Mouse (Mus musculus) urinary bladder, adult 2 months (tissue): ENCODE measurements around the gene Lrrc23. TPM values are rescaled to one million over a fixed set of nuclear protein-coding genes. Genes with fewer than 3 reads are reported as not detected.
A peak's percentile ranks its signal among the peaks of the same experiment; 100 is the strongest.

ENCODE experiments used
- DNase-seq: peaks from one replicate; pipeline ENCODE4 v3.0.0; 2022; ENCODE audit warnings: low spot score
- polyA plus RNA-seq: library from polyadenylated mRNA; depleted of rRNA; stranded (reverse); fragments of >200 nt; gene quantifications from 2 replicates; pipeline ENCODE4 v1.2.3, GENCODE M21; 2012; rRNA removed

Lrrc23 gene
- polyA plus RNA-seq, 1 experiment: 1.2 TPM

GRCm38 (mm10) chr6:124741842-124742241 lies 37.7 kb downstream of the Lrrc23 start:
- no peak for DNase-seq

- peak; percentile 81 for DNase-seq
Measured at GRCm38 (mm10) chr6:124740888-124741761, 38.4 kb downstream of the Lrrc23 start, which contains the start of gene Grcc10. TSS of gene Grcc10 (minus strand) at chr6:124741374.

GRCm38 (mm10) chr6:124740211-124740887 lies 39.2 kb downstream of the Lrrc23 start:
- DNase-seq: no peak

GRCm38 (mm10) chr6:124739231-124739796 lies 40.2 kb downstream of the Lrrc23 start:
- DNase-seq: no peak

GRCm38 (mm10) chr6:124738511-124739023 lies 41.0 kb downstream of the Lrrc23 start, which contains the start of gene Ptpn6:
TSS of gene Ptpn6 (minus strand) at chr6:124738714.
- DNase-seq: peak; percentile 56

GRCm38 (mm10) chr6:124737040-124737439 lies 42.5 kb downstream of the Lrrc23 start:
- no peak for DNase-seq

GRCm38 (mm10) chr6:124734417-124734816 lies 45.1 kb downstream of the Lrrc23 start:
- DNase-seq: no peak

GRCm38 (mm10) chr6:124732476-124733370 lies 46.8 kb downstream of the Lrrc23 start:
- DNase-seq: no peak

- no peak for DNase-seq
Measured at GRCm38 (mm10) chr6:124731038-124731437, 48.5 kb downstream of the Lrrc23 start.

- DNase-seq: no peak
Measured at GRCm38 (mm10) chr6:124729850-124730705, 49.4 kb downstream of the Lrrc23 start.

GRCm38 (mm10) chr6:124728621-124729020 lies 50.9 kb downstream of the Lrrc23 start:
- no peak for DNase-seq

- DNase-seq: no peak
Measured at GRCm38 (mm10) chr6:124724472-124724871, 55.1 kb downstream of the Lrrc23 start.

- no peak for DNase-seq
Measured at GRCm38 (mm10) chr6:124723541-124723940, 56.0 kb downstream of the Lrrc23 start.

GRCm38 (mm10) chr6:124722876-124723473 lies 56.6 kb downstream of the Lrrc23 start:
- DNase-seq: no peak

GRCm38 (mm10) chr6:124720904-124721303 lies 58.6 kb downstream of the Lrrc23 start:
- no peak for DNase-seq

Other genes starting within 250 kb of the Lrrc23 start
- gene C1s1, start 237.4 kb downstream of the Lrrc23 start, polyA plus RNA-seq: 327 and 369 TPM in 2 replicates
- gene C1rb, start 209.4 kb downstream of the Lrrc23 start, polyA plus RNA-seq: 0.08 and 0.09 TPM in 2 replicates
- gene C1s2, start 143.6 kb downstream of the Lrrc23 start, polyA plus RNA-seq: 0.52 and 0.57 TPM in 2 replicates
- 84.5 and 91.6 TPM in 2 replicates for gene Lpcat3, start 116.7 kb downstream of the Lrrc23 start, polyA plus RNA-seq
- 73.3 and 84.5 TPM in 2 replicates for gene Emg1, start 67.5 kb downstream of the Lrrc23 start, polyA plus RNA-seq
- gene Phb2, start 67.4 kb downstream of the Lrrc23 start, polyA plus RNA-seq: 111 and 120 TPM in 2 replicates
- gene Ptpn6, start 41.0 kb downstream of the Lrrc23 start, polyA plus RNA-seq: 17.0 and 18.2 TPM in 2 replicates
- 214 and 229 TPM in 2 replicates for gene Grcc10, start 38.4 kb downstream of the Lrrc23 start, polyA plus RNA-seq
- not detected in 2 replicates for gene Gm45234, start 23.7 kb downstream of the Lrrc23 start, polyA plus RNA-seq
- gene Atn1, start 23.2 kb downstream of the Lrrc23 start, polyA plus RNA-seq: 11.3 and 32.9 TPM in 2 replicates
- 20.8 and 23.4 TPM in 2 replicates for gene Eno2, start 10.1 kb downstream of the Lrrc23 start, polyA plus RNA-seq
- 22.3 and 24.4 TPM in 2 replicates for gene Spsb2, start 28.9 kb upstream of the Lrrc23 start, polyA plus RNA-seq
- 322 and 324 TPM in 2 replicates for gene Tpi1, start 34.6 kb upstream of the Lrrc23 start, polyA plus RNA-seq
- 68.8 and 73.6 TPM in 2 replicates for gene Usp5, start 49.8 kb upstream of the Lrrc23 start, polyA plus RNA-seq
- gene Cdca3, start 49.8 kb upstream of the Lrrc23 start, polyA plus RNA-seq: 5.0 and 5.5 TPM in 2 replicates
- 0.21 and 0.32 TPM in 2 replicates for gene Gnb3, start 60.5 kb upstream of the Lrrc23 start, polyA plus RNA-seq
- 74.5 and 82.9 TPM in 2 replicates for gene P3h3, start 78.0 kb upstream of the Lrrc23 start, polyA plus RNA-seq
- 0.94 and 0.99 TPM in 2 replicates for gene Gpr162, start 84.3 kb upstream of the Lrrc23 start, polyA plus RNA-seq
- gene Cd4, start 108.5 kb upstream of the Lrrc23 start, polyA plus RNA-seq: 1.3 and 2.1 TPM in 2 replicates
- gene Lag3, start 132.0 kb upstream of the Lrrc23 start, polyA plus RNA-seq: 1.3 and 1.9 TPM in 2 replicates
- gene Ptms, start 140.4 kb upstream of the Lrrc23 start, polyA plus RNA-seq: 807 and 1,011 TPM in 2 replicates
- gene Mlf2, start 151.7 kb upstream of the Lrrc23 start, polyA plus RNA-seq: 273 and 291 TPM in 2 replicates
- 162 and 183 TPM in 2 replicates for gene Cops7a, start 185.8 kb upstream of the Lrrc23 start, polyA plus RNA-seq
- gene Pianp, start 217.0 kb upstream of the Lrrc23 start, polyA plus RNA-seq: 19.3 and 24.4 TPM in 2 replicates
- 42.8 and 43.1 TPM in 2 replicates for gene Zfp384, start 229.4 kb upstream of the Lrrc23 start, polyA plus RNA-seq